Mouse (Mus musculus): ENCODE data around the gene Gipc2. TPM values are rescaled to one million over a fixed set of nuclear protein-coding genes. Genes with fewer than 3 reads are reported as not detected.
A peak's percentile ranks its signal among the peaks of the same experiment; 100 is the strongest.

Gene Gipc2
- polyA plus RNA-seq, 1 experiment: 1.9 TPM

DNA sequence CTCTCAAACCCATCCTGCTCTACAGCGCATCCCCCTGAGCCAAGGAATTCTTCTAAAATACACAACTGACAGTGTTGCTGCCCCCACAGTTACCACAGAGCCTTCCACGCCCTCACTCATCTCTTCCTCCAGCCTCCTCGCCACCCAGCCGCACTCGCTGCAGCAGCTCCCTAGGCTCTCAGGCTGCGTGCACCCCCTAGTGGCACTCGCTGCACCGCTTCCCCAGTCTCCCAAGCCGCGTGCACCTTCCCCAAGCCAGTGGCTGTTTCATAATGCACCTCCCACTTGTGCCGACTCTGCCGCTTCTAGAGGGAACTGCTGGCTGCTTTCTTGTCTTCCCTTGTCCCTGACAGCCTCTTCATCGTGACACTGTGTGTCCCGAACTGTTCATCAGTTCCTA is 60.7 kb downstream of the Gipc2 start:
- TF ChIP-seq POLR2A (IDR thresholded peaks at IDR 0.05; ENCODE audit: low read depth, low read length): no peak
- TF ChIP-seq CTCF (IDR thresholded peaks at IDR 0.05; ENCODE audit: borderline replicate concordance, insufficient read depth, low read length): peak; percentile 99
- H3K4me3 ChIP-seq (ENCODE audit: insufficient read depth, low read length): no peak overlapping the region
- 0 out of 2 replicates have a peak, but pooled peaks cover 9% of the 10 kb centered on the region for H3K4me1 ChIP-seq (ENCODE audit: control insufficient read depth, insufficient read depth, low read length)

DNA sequence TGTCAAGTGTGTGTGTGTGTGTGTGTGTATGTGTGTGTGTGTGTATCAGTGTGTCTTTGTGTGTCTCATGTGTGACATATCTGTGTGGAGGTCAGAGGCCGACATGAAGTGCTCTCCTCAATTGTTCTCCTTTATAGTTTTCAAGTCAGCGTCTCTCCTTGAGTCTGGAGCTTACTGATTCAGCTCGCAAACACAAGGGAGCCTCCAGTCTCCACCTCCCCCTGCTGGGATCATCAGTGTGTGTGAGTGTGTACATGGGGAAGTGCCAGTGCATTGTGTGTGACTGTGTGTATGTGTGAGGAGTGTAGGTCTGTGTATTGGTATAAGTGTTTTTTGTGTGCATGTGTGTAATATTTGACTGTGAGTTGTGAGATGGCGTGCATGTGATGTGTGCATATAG is 62.6 kb downstream of the Gipc2 start:
- Histone ChIP-seq H3K27ac (ENCODE audit: insufficient read depth, low read length) (no peak overlapping the region), H3K4me1 (ENCODE audit: control insufficient read depth, insufficient read depth, low read length) (0 out of 2 replicates have a peak, but pooled peaks cover 4% of the 10 kb centered on the region), H3K4me3 (ENCODE audit: insufficient read depth, low read length) (no peak overlapping the region)
- TF ChIP-seq CTCF (IDR thresholded peaks at IDR 0.05; ENCODE audit: borderline replicate concordance, insufficient read depth, low read length): no peak
- no peak for TF ChIP-seq POLR2A (IDR thresholded peaks at IDR 0.05; ENCODE audit: low read depth, low read length)

More for the DNA sequence above, 60.7 kb downstream of the Gipc2 start:
- no peak overlapping the region for H3K27ac ChIP-seq (ENCODE audit: insufficient read depth, low read length)

DNA sequence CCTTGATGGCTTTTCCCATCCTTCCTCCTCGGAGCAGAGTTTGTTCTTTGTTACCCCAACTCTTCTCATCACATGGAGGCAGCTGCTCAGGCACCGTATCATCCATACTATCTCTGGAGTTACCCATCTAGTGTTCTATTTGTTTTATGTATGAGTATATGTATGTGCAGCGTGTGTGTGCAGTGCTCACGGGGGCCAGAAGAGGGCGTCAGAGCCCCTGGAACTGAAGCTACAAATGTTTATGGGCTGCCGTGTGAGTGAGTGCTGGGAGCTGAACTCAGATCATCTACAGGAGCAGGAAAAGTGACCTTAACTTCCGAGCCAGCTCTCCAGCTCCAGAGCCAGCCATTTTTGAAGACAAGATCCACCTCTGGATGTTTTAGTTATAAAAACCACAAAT is 64.6 kb downstream of the Gipc2 start:
- no peak for TF ChIP-seq CTCF (IDR thresholded peaks at IDR 0.05; ENCODE audit: borderline replicate concordance, insufficient read depth, low read length)
- no peak for TF ChIP-seq POLR2A (IDR thresholded peaks at IDR 0.05; ENCODE audit: low read depth, low read length)
- no peaks in the 10 kb centered on the region for H3K4me1 ChIP-seq (ENCODE audit: control insufficient read depth, insufficient read depth, low read length)
- H3K4me3 ChIP-seq (ENCODE audit: insufficient read depth, low read length): no peak overlapping the region
- H3K27ac ChIP-seq (ENCODE audit: insufficient read depth, low read length): no peak overlapping the region

DNA sequence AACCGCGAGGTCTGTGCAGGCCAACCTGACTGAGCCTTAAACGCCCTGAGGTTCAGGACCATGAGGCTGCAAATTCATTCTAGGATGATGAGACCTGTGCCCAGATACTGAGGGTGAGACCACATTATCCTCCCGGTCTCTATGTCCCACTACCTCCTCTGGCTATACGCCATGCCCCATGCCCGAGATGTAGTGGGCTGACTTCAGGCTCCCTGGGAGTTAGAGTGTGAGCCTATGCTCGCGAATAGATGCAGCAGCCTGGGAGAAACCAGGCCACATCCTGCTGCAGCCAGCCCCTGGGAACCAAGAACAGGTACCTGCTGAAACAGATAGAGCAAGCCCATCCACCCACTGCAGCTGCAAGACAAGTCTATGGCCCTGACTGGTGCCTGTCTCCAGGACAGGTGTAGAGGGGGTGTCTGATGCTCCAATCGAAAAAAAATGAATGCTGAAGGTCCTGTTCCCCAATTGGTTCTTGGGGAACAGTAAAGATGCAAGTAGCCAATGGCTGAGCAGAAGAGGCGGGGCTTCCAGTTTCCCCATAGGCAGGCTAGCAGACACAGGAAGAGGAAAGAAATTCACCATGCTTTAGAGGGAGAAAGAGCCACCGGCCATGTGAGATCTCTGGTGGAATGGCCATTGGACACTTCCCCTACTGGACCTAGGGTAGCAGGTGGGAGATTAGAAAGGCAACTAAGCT is 65.8 kb downstream of the Gipc2 start:
- no peak overlapping the region for H3K4me3 ChIP-seq (ENCODE audit: insufficient read depth, low read length)
- no peak overlapping the region for H3K27ac ChIP-seq (ENCODE audit: insufficient read depth, low read length)
- no peak for TF ChIP-seq POLR2A (IDR thresholded peaks at IDR 0.05; ENCODE audit: low read depth, low read length)
- TF ChIP-seq CTCF (IDR thresholded peaks at IDR 0.05; ENCODE audit: borderline replicate concordance, insufficient read depth, low read length): no peak
- no peaks in the 10 kb centered on the region for H3K4me1 ChIP-seq (ENCODE audit: control insufficient read depth, insufficient read depth, low read length)

DNA sequence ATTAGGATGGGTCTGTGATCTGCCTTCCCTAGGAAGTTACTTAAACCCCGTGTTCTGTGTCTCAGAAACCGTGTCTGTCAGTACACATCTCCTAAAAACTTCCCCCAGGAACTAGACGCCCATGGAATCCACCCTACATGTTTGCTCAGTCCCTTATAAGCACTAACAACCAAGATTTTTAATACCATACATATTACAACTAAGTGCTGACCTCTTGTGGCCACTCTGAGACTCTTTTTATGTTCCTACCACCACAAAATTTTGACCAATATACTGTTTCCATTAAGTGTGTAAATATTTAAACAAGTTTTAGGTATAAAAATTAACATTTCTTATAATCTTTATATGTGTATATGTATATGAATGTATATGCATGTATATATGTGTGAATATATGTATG is 71.0 kb downstream of the Gipc2 start:
- TF ChIP-seq POLR2A (IDR thresholded peaks at IDR 0.05; ENCODE audit: low read depth, low read length) (no peak), CTCF (IDR thresholded peaks at IDR 0.05; ENCODE audit: borderline replicate concordance, insufficient read depth, low read length) (no peak)
- H3K4me3 ChIP-seq (ENCODE audit: insufficient read depth, low read length): no peak overlapping the region
- H3K4me1 ChIP-seq (ENCODE audit: control insufficient read depth, insufficient read depth, low read length): no peaks in the 10 kb centered on the region
- no peak overlapping the region for H3K27ac ChIP-seq (ENCODE audit: insufficient read depth, low read length)

DNA sequence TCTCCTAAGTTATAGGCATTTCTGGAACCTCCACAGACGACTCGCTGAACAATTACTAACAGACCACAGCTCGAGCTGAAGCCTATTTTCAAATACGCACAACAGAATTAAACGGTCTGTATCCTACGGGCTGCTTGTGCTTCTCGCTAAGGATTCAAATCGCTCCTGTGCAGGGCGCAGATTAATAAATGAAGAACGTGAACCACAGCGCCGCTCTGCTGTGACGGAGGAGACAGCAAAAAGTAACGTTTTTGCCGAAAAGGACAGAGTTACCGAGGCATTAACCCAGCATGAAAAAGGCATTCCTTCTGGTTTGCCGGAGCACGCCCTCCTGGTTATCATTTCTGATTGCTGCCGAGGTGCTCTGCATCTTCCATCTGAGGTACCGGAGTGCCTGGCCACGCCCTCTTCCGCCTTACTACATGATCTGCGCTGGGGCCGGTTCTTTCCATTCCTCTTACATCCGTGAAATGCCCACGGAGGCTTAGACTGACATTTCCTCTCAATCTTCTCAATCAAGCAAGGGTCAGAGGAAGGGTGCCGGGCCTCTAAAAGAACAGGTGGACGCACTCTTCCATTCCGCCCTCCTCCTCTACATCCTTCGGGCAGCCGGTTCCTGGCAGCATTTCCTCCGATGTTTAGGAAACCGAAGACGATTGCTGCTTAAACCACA is 73.5 kb downstream of the Gipc2 start:
- Histone ChIP-seq H3K4me3 (ENCODE audit: insufficient read depth, low read length) (peak overlapping the region; percentile 25), H3K4me1 (ENCODE audit: control insufficient read depth, insufficient read depth, low read length) (no peaks in the 10 kb centered on the region)
- TF ChIP-seq POLR2A (IDR thresholded peaks at IDR 0.05; ENCODE audit: low read depth, low read length) (no peak), CTCF (IDR thresholded peaks at IDR 0.05; ENCODE audit: borderline replicate concordance, insufficient read depth, low read length) (peak; percentile 47; the same call in 1 of the 2 replicates)

DNA sequence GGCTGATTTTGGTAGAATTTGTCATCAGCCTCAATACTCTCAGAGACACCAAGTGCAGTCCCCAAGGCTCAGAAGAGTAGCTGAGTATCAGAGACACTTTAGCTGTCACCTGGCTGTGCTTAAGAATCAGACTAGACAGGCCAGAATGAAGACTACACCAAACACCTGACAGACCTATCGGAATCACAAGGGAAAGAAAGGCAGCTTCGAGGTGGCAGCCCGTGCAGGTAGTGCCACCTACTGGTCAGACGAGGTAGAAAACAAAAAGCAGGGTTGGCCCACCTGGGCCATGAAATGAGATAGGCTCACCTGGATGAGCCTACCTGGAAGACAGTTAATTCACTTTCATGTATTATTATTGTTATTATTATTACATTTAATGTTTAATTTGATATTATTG is 76.9 kb downstream of the Gipc2 start:
- no peak for TF ChIP-seq POLR2A (IDR thresholded peaks at IDR 0.05; ENCODE audit: low read depth, low read length)
- peak; percentile 88 for TF ChIP-seq CTCF (IDR thresholded peaks at IDR 0.05; ENCODE audit: borderline replicate concordance, insufficient read depth, low read length)
- Histone ChIP-seq H3K4me1 (ENCODE audit: control insufficient read depth, insufficient read depth, low read length) (no peaks in the 10 kb centered on the region), H3K27ac (ENCODE audit: insufficient read depth, low read length) (no peak overlapping the region), H3K4me3 (ENCODE audit: insufficient read depth, low read length) (no peak overlapping the region)

More for the DNA sequence above, 73.5 kb downstream of the Gipc2 start:
- H3K27ac ChIP-seq (ENCODE audit: insufficient read depth, low read length): no peak overlapping the region

DNA sequence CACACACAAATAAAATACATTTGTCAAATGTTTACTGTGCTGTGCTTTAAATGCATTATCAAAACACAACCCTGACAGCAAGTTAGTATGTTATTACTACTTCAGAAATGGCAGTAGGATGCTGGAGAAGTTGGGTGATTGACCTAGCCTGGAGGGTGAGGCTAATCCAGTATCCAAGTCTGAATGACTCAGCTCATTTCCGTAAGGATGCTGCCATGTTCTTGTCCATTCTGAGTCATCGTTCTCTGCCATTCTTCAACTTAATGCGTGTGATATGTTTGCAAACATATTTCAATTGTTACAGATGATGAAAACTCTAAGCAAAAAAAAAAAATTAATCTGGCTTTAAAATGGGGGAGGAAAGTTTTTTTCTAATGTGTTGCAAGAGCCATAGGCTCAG is 84.6 kb downstream of the Gipc2 start:
- TF ChIP-seq POLR2A (IDR thresholded peaks at IDR 0.05; ENCODE audit: low read depth, low read length): no peak
- no peak for TF ChIP-seq CTCF (IDR thresholded peaks at IDR 0.05; ENCODE audit: borderline replicate concordance, insufficient read depth, low read length)
- Histone ChIP-seq H3K27ac (ENCODE audit: insufficient read depth, low read length) (no peak overlapping the region), H3K4me1 (ENCODE audit: control insufficient read depth, insufficient read depth, low read length) (no peaks in the 10 kb centered on the region; the same call in 1 of the 2 replicates), H3K4me3 (ENCODE audit: insufficient read depth, low read length) (no peak overlapping the region)

DNA sequence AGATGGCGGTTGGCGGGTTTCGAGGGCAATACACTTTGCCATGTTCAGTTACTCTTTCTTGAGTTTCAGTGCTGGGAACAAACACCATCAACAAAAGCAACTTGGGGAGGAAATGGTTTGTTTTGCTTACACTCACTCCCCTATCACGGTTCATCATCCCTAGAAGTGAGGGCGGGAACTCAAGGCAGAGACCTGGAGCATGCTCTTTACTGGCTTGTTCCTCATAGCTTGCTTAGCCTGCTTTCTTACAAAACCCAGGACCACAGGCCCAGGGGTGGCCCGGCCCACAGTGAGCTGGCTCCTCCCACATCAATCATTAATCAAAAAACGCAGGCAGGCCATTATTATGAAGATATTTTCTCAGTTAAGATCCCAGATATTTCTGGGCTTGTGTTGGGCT is 89.9 kb downstream of the Gipc2 start:
- Histone ChIP-seq H3K27ac (ENCODE audit: insufficient read depth, low read length) (peak overlapping the region; percentile 91), H3K4me3 (ENCODE audit: insufficient read depth, low read length) (no peak overlapping the region), H3K4me1 (ENCODE audit: control insufficient read depth, insufficient read depth, low read length) (peaks cover 5% of the 10 kb centered on the region)
- TF ChIP-seq POLR2A (IDR thresholded peaks at IDR 0.05; ENCODE audit: low read depth, low read length) (no peak), CTCF (IDR thresholded peaks at IDR 0.05; ENCODE audit: borderline replicate concordance, insufficient read depth, low read length) (no peak)

DNA sequence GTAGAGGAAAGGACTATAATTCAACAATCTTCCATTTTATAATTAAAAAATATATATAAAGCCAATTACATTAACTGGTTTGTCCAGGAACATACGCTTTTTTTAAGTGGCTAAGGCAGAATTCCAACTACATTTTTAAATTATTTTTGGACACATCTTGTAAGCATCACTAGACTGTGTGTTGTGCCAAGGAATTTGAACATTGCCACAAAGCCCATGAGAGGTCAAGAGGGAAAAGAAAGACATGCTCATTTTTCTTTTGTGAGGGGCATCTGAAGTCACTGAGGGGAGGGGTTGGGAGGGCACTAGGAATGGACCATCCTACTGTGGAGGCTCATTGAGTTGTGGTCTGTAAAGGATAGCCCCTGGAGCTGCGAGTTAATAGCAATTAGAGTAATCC is 97.0 kb downstream of the Gipc2 start:
- Histone ChIP-seq H3K4me3 (ENCODE audit: insufficient read depth, low read length) (no peak overlapping the region), H3K27ac (ENCODE audit: insufficient read depth, low read length) (no peak overlapping the region), H3K4me1 (ENCODE audit: control insufficient read depth, insufficient read depth, low read length) (no peaks in the 10 kb centered on the region; the same call in 1 of the 2 replicates)
- TF ChIP-seq CTCF (IDR thresholded peaks at IDR 0.05; ENCODE audit: borderline replicate concordance, insufficient read depth, low read length) (no peak), POLR2A (IDR thresholded peaks at IDR 0.05; ENCODE audit: low read depth, low read length) (no peak)

Measured in embryonic fibroblast, embryonic 13.5 days (primary cell).